Comparison of ENCODE assay signal across 20 mouse cellular contexts in the genomic region with DNA sequence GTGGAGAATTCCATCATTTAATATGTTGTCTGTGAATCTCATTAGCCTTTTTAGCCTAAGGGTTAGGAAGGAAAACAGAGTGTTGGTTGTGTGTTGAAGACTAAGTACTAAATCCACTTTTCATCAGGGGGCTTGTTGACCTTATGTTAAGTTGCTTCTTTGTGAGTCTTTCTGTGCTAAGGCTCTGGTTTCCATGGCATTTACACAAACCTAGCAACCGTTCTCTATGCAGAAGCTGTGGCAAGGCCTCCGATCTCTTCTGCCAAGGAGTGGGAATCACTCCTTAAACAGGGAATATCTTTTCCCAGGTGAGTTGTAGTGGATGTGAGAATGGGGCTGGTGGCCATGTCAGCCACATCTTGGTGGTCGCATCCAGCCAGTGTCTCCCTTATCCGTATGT.
DNase-seq lines count a peak whose midpoint lies in the region; ATAC-seq and TF ChIP-seq lines count a peak whose summit lies in the region.
"Had no signal": no experiment of that assay in that cellular context is flagged by ENCODE, and none has a peak within 500 bp of the region (broad histone marks: within the 10 kb centered on the region; RNA-seq: fewer than 3 reads in every experiment).

No protein-coding gene starts in this region.

- no peaks in the 10 kb centered on the region for H3K9me3 ChIP-seq in midbrain, postnatal 0 days (ENCODE audit: low read length)
- H3K9me3 ChIP-seq in midbrain, embryonic 16.5 days (replicated peaks; ENCODE audit: control insufficient read depth, low read length, poor library complexity, severe bottlenecking): no peaks in the 10 kb centered on the region
- H3K9me3 ChIP-seq: embryonic facial prominence, embryonic 10.5 days; heart, embryonic 10.5 days; hindbrain, embryonic 13.5 days had no signal

- peak; percentile 17 for DNase-seq in layer of hippocampus, adult 9-11 months
- DNase-seq in layer of hippocampus, adult 9-10 months (ENCODE audit: low spot score): no peak
- peak; percentile 52 for DNase-seq in midbrain, postnatal 0 days (ENCODE audit: low spot score)
- DNase-seq in brain, embryonic 14.5 days (ENCODE audit: low read depth): peak; percentile 61
- DNase-seq in urinary bladder, postnatal 10 days (ENCODE audit: low spot score): no peak
- DNase-seq: adrenal gland, postnatal 14 days; cerebellum, adult 2 months; cerebellum, postnatal 10 days; gastrocnemius, postnatal 36 days; heart, adult 11 months; heart, postnatal 10 days; heart, postnatal 4 days had no signal

- no peak for ATAC-seq in midbrain, postnatal 0 days (ENCODE audit: low FRiP score)
- no peak for ATAC-seq in midbrain, embryonic 16.5 days
- ATAC-seq: activated CD4-positive, CD25-positive, alpha-beta regulatory T cell, adult 4 months; forebrain, embryonic 14.5 days; Patski had no signal

- no peak for TF ChIP-seq CTCF in midbrain, postnatal 0 days (IDR thresholded peaks at IDR 0.05)
- TF ChIP-seq CTCF in brain, embryonic 14.5 days (IDR thresholded peaks at IDR 0.05; ENCODE audit: borderline replicate concordance, extremely low read depth, insufficient read depth, insufficient read length): no peak

- WGBS in midbrain, postnatal 0 days: 58% methylated on average over 4 of the region's 4 CpGs
- 58% methylated on average over 4 of the region's 4 CpGs for WGBS in midbrain, embryonic 16.5 days

- no peaks in the 10 kb centered on the region for H3K36me3 ChIP-seq in midbrain, postnatal 0 days (ENCODE audit: insufficient read depth, low read length)
- no peaks in the 10 kb centered on the region for H3K36me3 ChIP-seq in midbrain, embryonic 16.5 days (ENCODE audit: control insufficient read depth, insufficient read depth, low read length)
- H3K36me3 ChIP-seq: embryonic facial prominence, embryonic 10.5 days; heart, embryonic 10.5 days; hindbrain, embryonic 13.5 days had no signal

- H3K4me2 ChIP-seq in midbrain, postnatal 0 days (ENCODE audit: low read depth, low read length, poor library complexity, severe bottlenecking): no peak overlapping the region
- no peak overlapping the region for H3K4me2 ChIP-seq in midbrain, embryonic 16.5 days (ENCODE audit: low read length)
- H3K4me2 ChIP-seq: hindbrain, embryonic 13.5 days had no signal

- no peak overlapping the region for H3K4me3 ChIP-seq in midbrain, postnatal 0 days (ENCODE audit: low read depth, low read length)
- no peak overlapping the region for H3K4me3 ChIP-seq in midbrain, embryonic 16.5 days (ENCODE audit: low read depth, low read length)
- H3K4me3 ChIP-seq: embryonic facial prominence, embryonic 10.5 days; heart, embryonic 10.5 days; hindbrain, embryonic 13.5 days had no signal

- H3K27ac ChIP-seq in midbrain, postnatal 0 days (ENCODE audit: low read depth, low read length): no peak overlapping the region
- H3K27ac ChIP-seq in midbrain, embryonic 16.5 days (ENCODE audit: low read length): no peak overlapping the region
- H3K27ac ChIP-seq: embryonic facial prominence, embryonic 10.5 days; heart, embryonic 10.5 days; hindbrain, embryonic 13.5 days had no signal

- H3K4me1 ChIP-seq in midbrain, postnatal 0 days (ENCODE audit: insufficient read depth, low read length): no peaks in the 10 kb centered on the region
- H3K4me1 ChIP-seq in midbrain, embryonic 16.5 days (ENCODE audit: control insufficient read depth, insufficient read depth, low read length): no peaks in the 10 kb centered on the region
- H3K4me1 ChIP-seq: heart, embryonic 10.5 days had no signal

- H3K9ac ChIP-seq in midbrain, postnatal 0 days (replicated peaks; ENCODE audit: low read length, poor library complexity, severe bottlenecking): no peak overlapping the region
- H3K9ac ChIP-seq in midbrain, embryonic 16.5 days (ENCODE audit: low read depth, low read length): no peak overlapping the region
- H3K9ac ChIP-seq: hindbrain, embryonic 13.5 days had no signal

- 0 out of 2 replicates have a peak, but pooled peaks cover 9% of the 10 kb centered on the region for H3K27me3 ChIP-seq in midbrain, postnatal 0 days (ENCODE audit: insufficient read depth, low read length)
- H3K27me3 ChIP-seq in midbrain, embryonic 16.5 days (ENCODE audit: control insufficient read depth, insufficient read depth, low read depth, low read length): peaks cover 15% of the 10 kb centered on the region
- H3K27me3 ChIP-seq: CH12.LX, Patski had no signal

- TF ChIP-seq POLR2A in brain, embryonic 14.5 days (IDR thresholded peaks at IDR 0.05; ENCODE audit: borderline replicate concordance, extremely low read depth, insufficient read depth, insufficient read length, poor library complexity, severe bottlenecking): no peak

Comparison
In these comparisons a context has a peak if more than half of its experiments do, and no peak if none do; other contexts are left out.
1. DNase-seq: peak in layer of hippocampus, adult 9-11 months (single experiment), midbrain, postnatal 0 days (single experiment) and brain, embryonic 14.5 days (single experiment); none in layer of hippocampus, adult 9-10 months (single experiment) and urinary bladder, postnatal 10 days (single experiment).